Mouse (Mus musculus) urinary bladder, postnatal 4 days (tissue): ENCODE data around the gene Hyal2.
A peak's percentile ranks its signal among the peaks of the same experiment; 100 is the strongest.
"Not testable (repeated sequence)": the region's sequence is repeated elsewhere in the genome, so short reads cannot be mapped to it uniquely, and the experiment has no call there.

Source experiments
- DNase-seq, 2 experiments: peaks; one replicate each; pipeline ENCODE4 v3.0.0; 2021 to 2022; ENCODE audit warnings: low spot score in 2 of 2

Hyal2 gene

GRCm38 (mm10) chr9:107545602-107546001 lies 22.1 kb upstream of the Hyal2 start:
- peak in 1 of 2 experiments; percentile 78 for DNase-seq

- peak; percentile 81 to 91 for DNase-seq
Measured at GRCm38 (mm10) chr9:107547026-107547425, 20.7 kb upstream of the Hyal2 start, which contains the start of gene Zmynd10. Zmynd10 (plus strand) TSS chr9:107547298.

GRCm38 (mm10) chr9:107547957-107548356 lies 19.8 kb upstream of the Hyal2 start:
- DNase-seq: no peak

- no peak for DNase-seq
Measured at GRCm38 (mm10) chr9:107548820-107549219, 18.9 kb upstream of the Hyal2 start.

GRCm38 (mm10) chr9:107549297-107550074 lies 18.3 kb upstream of the Hyal2 start:
- no peak for DNase-seq

GRCm38 (mm10) chr9:107550491-107551116 lies 17.1 kb upstream of the Hyal2 start:
- no peak for DNase-seq

GRCm38 (mm10) chr9:107551117-107551889 lies 16.4 kb upstream of the Hyal2 start, which contains the start of gene Rassf1:
Rassf1 (plus strand) TSS chr9:107551555.
- DNase-seq: peak; percentile 71 to 74

GRCm38 (mm10) chr9:107551890-107552355 lies 15.8 kb upstream of the Hyal2 start:
- DNase-seq: no peak

- no peak for DNase-seq
Measured at GRCm38 (mm10) chr9:107552690-107553393, 14.9 kb upstream of the Hyal2 start.

GRCm38 (mm10) chr9:107553541-107554318 lies 14.0 kb upstream of the Hyal2 start:
- no peak for DNase-seq

- DNase-seq: peak; percentile 93 to 94
Measured at GRCm38 (mm10) chr9:107554319-107554825, 13.4 kb upstream of the Hyal2 start.

- peak; percentile 65 to 76 for DNase-seq
Measured at GRCm38 (mm10) chr9:107555031-107555457, 12.7 kb upstream of the Hyal2 start.

GRCm38 (mm10) chr9:107555701-107556100 lies 12.0 kb upstream of the Hyal2 start:
- no peak for DNase-seq

- DNase-seq: no peak
Measured at GRCm38 (mm10) chr9:107556346-107556745, 11.4 kb upstream of the Hyal2 start.

GRCm38 (mm10) chr9:107563029-107563581 lies 4.6 kb upstream of the Hyal2 start, which contains the start of gene Tusc2:
Tusc2 (plus strand) TSS chr9:107563255.
- DNase-seq: peak; percentile 89 to 93

GRCm38 (mm10) chr9:107565556-107565955 lies 2.2 kb upstream of the Hyal2 start:
- not testable (repeated sequence) for DNase-seq

- peak; percentile 66 to 86 for DNase-seq
Measured at GRCm38 (mm10) chr9:107566041-107566709, 1.6 kb upstream of the Hyal2 start.

- no peak for DNase-seq
Measured at GRCm38 (mm10) chr9:107566855-107567254, 890 bp upstream of the Hyal2 start.
